Mouse (Mus musculus) brain, embryonic 14.5 days (tissue): ENCODE measurements around the gene Daam1. TPM values are rescaled to one million over a fixed set of nuclear protein-coding genes. Genes with fewer than 3 reads are reported as not detected.

Experiments used
- DNase-seq: peaks from one replicate; pipeline ENCODE4 v3.0.0-alpha.2; 2011; ENCODE audit warnings: low read depth
- CTCF ChIP-seq: fragments of 200-500 bp; IDR thresholded peaks from 2 replicates; pipeline ENCODE4 v1.5.1; 2012; ENCODE audit warnings: inconsistent platforms, mild to moderate bottlenecking, moderate library complexity, borderline replicate concordance; ENCODE audit not compliant: insufficient read depth, insufficient read length; ENCODE audit errors: extremely low read depth
- POLR2A ChIP-seq: fragments of 200-500 bp; IDR thresholded peaks from 2 replicates; pipeline ENCODE4 v1.6.1; 2012; ENCODE audit warnings: mild to moderate bottlenecking, inconsistent platforms, borderline replicate concordance; ENCODE audit not compliant: poor library complexity, insufficient read depth, insufficient read length, severe bottlenecking; ENCODE audit errors: extremely low read depth
- polyA plus RNA-seq: library from polyadenylated mRNA; depleted of rRNA; stranded (reverse); fragments of >200 nt; gene quantifications from 2 replicates; pipeline ENCODE4 v1.2.3, GENCODE M21; 2012

Daam1 gene
- polyA plus RNA-seq, 1 experiment: 47.3 TPM

GRCm38 (mm10) chr12:71903218-71903617, 72.3 kb downstream of the Daam1 start:
- no peak for TF ChIP-seq CTCF
- TF ChIP-seq POLR2A: no peak
- no peak for DNase-seq

- no peak for DNase-seq
- TF ChIP-seq POLR2A: no peak
- no peak for TF ChIP-seq CTCF
Observed at GRCm38 (mm10) chr12:71904310-71904709, 73.4 kb downstream of the Daam1 start.

- no peak for DNase-seq
- TF ChIP-seq CTCF (no peak), POLR2A (no peak)
Observed at GRCm38 (mm10) chr12:71904926-71905325, 74.0 kb downstream of the Daam1 start.

GRCm38 (mm10) chr12:71905640-71906320, 74.9 kb downstream of the Daam1 start:
- DNase-seq: no peak
- TF ChIP-seq CTCF: no peak
- TF ChIP-seq POLR2A: no peak

- peak; percentile 90 for DNase-seq
- no peak for TF ChIP-seq POLR2A
- no peak for TF ChIP-seq CTCF
Observed at GRCm38 (mm10) chr12:71906582-71907267, 75.8 kb downstream of the Daam1 start.

- TF ChIP-seq POLR2A (no peak), CTCF (no peak)
- DNase-seq: no peak
Observed at GRCm38 (mm10) chr12:71908984-71909383, 78.1 kb downstream of the Daam1 start.

- TF ChIP-seq POLR2A: no peak
- TF ChIP-seq CTCF: no peak
- no peak for DNase-seq
Observed at GRCm38 (mm10) chr12:71910246-71910645, 79.4 kb downstream of the Daam1 start.

- TF ChIP-seq POLR2A: no peak
- TF ChIP-seq CTCF: no peak
- no peak for DNase-seq
Observed at GRCm38 (mm10) chr12:71912262-71912661, 81.4 kb downstream of the Daam1 start.

- peak; percentile 66 for DNase-seq
- TF ChIP-seq POLR2A: no peak
- TF ChIP-seq CTCF: no peak
Observed at GRCm38 (mm10) chr12:71919156-71919555, 88.3 kb downstream of the Daam1 start.

- DNase-seq: no peak
- TF ChIP-seq POLR2A (no peak), CTCF (no peak)
Observed at GRCm38 (mm10) chr12:71919962-71920361, 89.1 kb downstream of the Daam1 start.

- TF ChIP-seq POLR2A (no peak), CTCF (no peak)
- DNase-seq: peak; percentile 74
Observed at GRCm38 (mm10) chr12:71922827-71923381, 92.0 kb downstream of the Daam1 start.

- TF ChIP-seq POLR2A (no peak), CTCF (no peak)
Observed at GRCm38 (mm10) chr12:71924978-71925529, 94.2 kb downstream of the Daam1 start.

More at GRCm38 (mm10) chr12:71924978-71925529, 94.2 kb downstream of the Daam1 start:
- DNase-seq: no peak
